Mouse (Mus musculus) left cerebral cortex, postnatal 4 days (tissue): Measurements from ENCODE around the gene Prps1. TPM values are rescaled to one million over a fixed set of nuclear protein-coding genes. Genes with fewer than 3 reads are reported as not detected.
"Not testable (repeated sequence)": the region's sequence is repeated elsewhere in the genome, so short reads cannot be mapped to it uniquely, and the experiment has no call there.

ENCODE experiments used
- DNase-seq: peaks from one replicate; pipeline ENCODE4 v3.0.0-alpha.2; 2022
- intact Hi-C: fragments of 180-260 bp; cut with DNase I; formaldehyde crosslinking; loops from one replicate; pipeline ENCODE4 v1.15.1; 2025
- total RNA-seq, 2 experiments: library from RNA; stranded (reverse); gene quantifications; 2 replicates each; pipeline ENCODE4 v1.2.3; 2021

Prps1 gene
- total RNA-seq, 2 experiments from 2014 or later = 64.9 to 68.6 TPM

- intact Hi-C loops = no loop called here
- DNase-seq = no peak
These were observed 43.9 kb downstream of the Prps1 start for GRCm38 (mm10) chrX:140500306-140500705.

- intact Hi-C loops = no loop called here
- no peak for DNase-seq
These were observed 45.2 kb downstream of the Prps1 start for GRCm38 (mm10) chrX:140501401-140502301.

GRCm38 (mm10) chrX:140503905-140504304 lies 47.5 kb downstream of the Prps1 start:
- intact Hi-C loops = no loop called here
- DNase-seq = peak; percentile 38

GRCm38 (mm10) chrX:140505497-140506238 lies 49.3 kb downstream of the Prps1 start:
- DNase-seq = peak; percentile 6
- intact Hi-C loops = no loop called here

GRCm38 (mm10) chrX:140506436-140507180 lies 50.2 kb downstream of the Prps1 start:
- no peak for DNase-seq
- intact Hi-C loops = no loop called here

GRCm38 (mm10) chrX:140507377-140507776 lies 51.0 kb downstream of the Prps1 start:
- DNase-seq = no peak
- intact Hi-C loops = no loop called here

GRCm38 (mm10) chrX:140508791-140509190 lies 52.4 kb downstream of the Prps1 start:
- DNase-seq, intact Hi-C loops: not testable (repeated sequence)

GRCm38 (mm10) chrX:140509817-140510216 lies 53.4 kb downstream of the Prps1 start:
- intact Hi-C loops = no loop called here
- no peak for DNase-seq

GRCm38 (mm10) chrX:140510696-140511429 lies 54.5 kb downstream of the Prps1 start:
- peak; percentile 59 for DNase-seq
- intact Hi-C loops = no loop called here

- DNase-seq = no peak
- intact Hi-C loops = no loop called here
These were observed 55.6 kb downstream of the Prps1 start for GRCm38 (mm10) chrX:140511687-140512651.

- no peak for DNase-seq
- intact Hi-C loops = no loop called here
These were observed 57.0 kb downstream of the Prps1 start for GRCm38 (mm10) chrX:140513379-140513778.

GRCm38 (mm10) chrX:140518351-140518750 lies 61.9 kb downstream of the Prps1 start:
- intact Hi-C loops = no loop called here
- DNase-seq = no peak

- intact Hi-C loops = no loop called here
These were observed 64.0 kb downstream of the Prps1 start for GRCm38 (mm10) chrX:140520146-140521102.

GRCm38 (mm10) chrX:140522071-140522765 lies 65.8 kb downstream of the Prps1 start:
- peak; percentile 19 for DNase-seq
- intact Hi-C loops = no loop called here

More at GRCm38 (mm10) chrX:140520146-140521102, 64.0 kb downstream of the Prps1 start:
- peak; percentile 74 for DNase-seq

GRCm38 (mm10) chrX:140524231-140524630 lies 67.8 kb downstream of the Prps1 start:
- DNase-seq = no peak
- intact Hi-C loops = no loop called here
